Mouse (Mus musculus) limb, embryonic 10.5 days (tissue): ENCODE results near the gene Abca15. TPM values are rescaled to one million over a fixed set of nuclear protein-coding genes. Genes with fewer than 3 reads are reported as not detected.

ENCODE experiments used
- polyA plus RNA-seq: library from polyadenylated mRNA; unstranded; fragments of >200 nt; fragmentation: Nextera tagmentation; extraction: Ambion mirVana; gene quantifications from 2 replicates; pipeline ENCODE4 v1.2.1, GENCODE M21; 2016

The Abca15 gene
- polyA plus RNA-seq, 1 experiment from 2014 or later: not detected

Other genes with a start within 250 kb of the Abca15 start
- gene Dnah3, start 233.4 kb upstream of the Abca15 start, polyA plus RNA-seq: not detected in 2 replicates
- gene Tmem159, start 226.3 kb upstream of the Abca15 start, polyA plus RNA-seq: 13.6 and 14.6 TPM in 2 replicates
- not detected in 2 replicates for gene Zp2, start 183.4 kb upstream of the Abca15 start, polyA plus RNA-seq
- gene Anks4b, start 154.8 kb upstream of the Abca15 start, polyA plus RNA-seq: not detected in 2 replicates
- gene Crym, start 126.6 kb upstream of the Abca15 start, polyA plus RNA-seq: 10.0 and 11.9 TPM in 2 replicates
- not detected in 2 replicates for gene Abca14, start 124.7 kb upstream of the Abca15 start, polyA plus RNA-seq
- gene Abca16, start 81.0 kb downstream of the Abca15 start, polyA plus RNA-seq: not detected in 2 replicates